Mouse (Mus musculus) urinary bladder, postnatal 25 days (tissue): Measurements from ENCODE around the gene Foxo3.

Source experiments
- DNase-seq: peaks from one replicate; pipeline ENCODE4 v3.0.0; 2022; ENCODE audit warnings: low spot score

Foxo3 gene

GRCm38 (mm10) chr10:42249965-42250364, 26.6 kb downstream of the Foxo3 start:
- no peak for DNase-seq

- no peak for DNase-seq
These were observed 27.9 kb downstream of the Foxo3 start for GRCm38 (mm10) chr10:42248644-42249043.

- no peak for DNase-seq
These were observed 28.4 kb downstream of the Foxo3 start for GRCm38 (mm10) chr10:42248156-42248555.

DNA sequence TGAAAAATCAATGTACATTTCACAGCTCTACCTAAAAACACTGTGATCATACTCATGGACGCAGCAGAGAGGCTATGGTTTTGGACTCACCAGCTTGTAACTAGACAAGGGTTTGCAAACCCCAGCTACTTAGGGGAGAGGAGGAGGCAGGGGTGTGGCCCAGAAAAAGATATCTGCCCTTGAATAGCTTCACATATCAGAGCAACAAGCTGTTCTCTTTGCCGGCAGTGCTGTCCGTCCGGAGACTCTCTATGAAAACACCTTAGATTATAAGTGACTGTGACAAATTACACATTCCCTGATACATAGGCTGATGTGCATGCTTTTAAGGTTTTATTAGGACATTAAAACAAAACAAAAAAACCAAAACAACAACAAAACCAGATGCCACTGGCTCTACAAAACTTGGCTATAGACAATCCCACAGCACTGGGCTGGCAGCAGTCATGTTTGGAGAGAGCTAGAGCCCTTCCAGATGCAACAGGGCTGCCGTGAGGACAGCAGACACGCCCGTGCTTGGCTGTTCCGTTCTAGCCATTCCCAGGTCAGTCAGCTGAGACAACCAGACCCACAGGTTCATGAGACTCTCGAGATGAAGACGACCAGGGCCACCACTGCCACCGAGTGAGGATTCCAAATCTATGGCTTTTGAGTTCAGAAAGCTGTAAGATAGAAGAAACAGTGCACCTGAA, 29.3 kb downstream of the Foxo3 start:
- DNase-seq = no peak

GRCm38 (mm10) chr10:42246483-42246882, 30.1 kb downstream of the Foxo3 start:
- no peak for DNase-seq

GRCm38 (mm10) chr10:42245636-42246035, 30.9 kb downstream of the Foxo3 start:
- DNase-seq = no peak

DNA sequence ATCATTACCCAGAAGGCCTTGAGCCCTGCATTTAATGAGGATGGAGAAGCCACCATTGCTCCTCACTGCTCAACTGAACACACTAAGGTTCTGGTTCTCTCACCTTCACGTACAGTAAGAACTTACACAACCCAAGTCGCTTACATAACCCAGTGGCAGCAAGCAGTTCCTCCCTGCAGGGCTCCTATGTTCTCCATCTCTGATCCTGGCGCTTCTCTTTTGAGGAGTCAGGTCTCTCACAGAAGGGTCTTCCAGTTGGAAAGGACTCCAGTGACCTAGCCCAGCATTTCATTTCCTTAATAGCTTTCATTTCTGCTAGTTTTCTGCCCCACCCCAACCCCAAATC, 31.3 kb downstream of the Foxo3 start:
- DNase-seq = no peak

- no peak for DNase-seq
These were observed 31.9 kb downstream of the Foxo3 start for GRCm38 (mm10) chr10:42244420-42245255.

GRCm38 (mm10) chr10:42243925-42244324, 32.6 kb downstream of the Foxo3 start:
- DNase-seq = no peak

GRCm38 (mm10) chr10:42242484-42242883, 34.1 kb downstream of the Foxo3 start:
- DNase-seq = no peak

DNA sequence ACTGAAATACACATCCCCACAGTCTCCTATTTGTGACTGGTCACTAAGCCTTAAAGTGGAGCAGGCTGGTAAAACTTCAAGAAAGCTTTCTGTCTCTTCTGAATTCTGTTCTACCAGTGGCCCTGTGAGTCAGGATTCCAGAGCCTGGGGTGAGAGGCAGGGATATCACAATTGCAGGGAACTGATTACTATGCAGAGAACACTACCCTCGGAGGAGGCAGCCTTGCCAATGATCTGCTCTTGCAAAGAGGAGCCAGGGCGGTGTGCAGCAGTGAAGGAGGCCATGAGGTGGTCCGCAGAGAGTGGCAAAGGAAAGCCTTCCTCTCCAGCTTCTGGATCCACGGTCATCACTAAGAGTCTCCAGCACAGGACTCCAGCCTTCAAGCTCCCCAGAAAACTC, 34.8 kb downstream of the Foxo3 start:
- DNase-seq = no peak

- no peak for DNase-seq
These were observed 36.8 kb downstream of the Foxo3 start for GRCm38 (mm10) chr10:42239810-42240111.

GRCm38 (mm10) chr10:42238923-42239809, 37.4 kb downstream of the Foxo3 start:
- DNase-seq = no peak

DNA sequence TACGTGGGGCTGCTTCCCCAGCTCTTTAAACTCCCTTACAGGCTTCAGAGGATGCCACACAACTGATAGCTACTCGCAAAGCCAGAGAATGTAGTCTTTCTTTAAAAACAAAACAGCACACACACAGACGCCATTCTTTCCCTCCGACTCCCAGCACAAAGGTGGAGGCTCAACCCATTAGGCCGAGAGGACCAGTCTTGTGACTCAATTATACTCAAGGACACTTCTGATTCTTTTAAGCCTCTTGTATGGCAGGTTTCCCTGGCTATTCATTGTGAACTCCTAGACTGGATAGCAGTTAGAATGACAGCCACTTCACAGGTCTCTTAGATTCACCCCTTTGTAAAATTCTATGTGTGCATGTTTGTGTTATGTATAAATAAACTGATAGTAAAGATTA, 38.3 kb downstream of the Foxo3 start:
- DNase-seq = no peak

- no peak for DNase-seq
These were observed 39.0 kb downstream of the Foxo3 start for GRCm38 (mm10) chr10:42237556-42237955.

DNA sequence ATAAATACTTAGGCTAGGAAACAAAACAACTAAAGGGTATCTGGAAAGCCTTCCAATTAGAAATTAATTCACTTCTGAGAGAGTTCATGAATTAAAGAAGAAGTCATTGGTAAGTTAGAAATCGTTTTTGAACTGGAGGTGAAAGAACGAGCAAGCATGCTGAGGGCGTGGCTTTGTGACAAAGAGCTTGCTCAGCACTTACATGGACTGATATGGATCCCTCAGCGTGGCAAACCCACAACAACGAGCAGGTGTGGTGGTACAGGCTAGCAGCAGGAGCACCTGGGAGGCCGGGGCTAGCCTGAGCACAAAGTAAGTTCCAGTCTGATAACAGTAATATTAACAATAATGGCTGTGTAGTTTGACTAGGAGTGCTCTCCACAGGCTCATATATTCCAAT, 41.2 kb downstream of the Foxo3 start:
- DNase-seq = no peak

GRCm38 (mm10) chr10:42232977-42233376, 43.6 kb downstream of the Foxo3 start:
- no peak for DNase-seq

DNA sequence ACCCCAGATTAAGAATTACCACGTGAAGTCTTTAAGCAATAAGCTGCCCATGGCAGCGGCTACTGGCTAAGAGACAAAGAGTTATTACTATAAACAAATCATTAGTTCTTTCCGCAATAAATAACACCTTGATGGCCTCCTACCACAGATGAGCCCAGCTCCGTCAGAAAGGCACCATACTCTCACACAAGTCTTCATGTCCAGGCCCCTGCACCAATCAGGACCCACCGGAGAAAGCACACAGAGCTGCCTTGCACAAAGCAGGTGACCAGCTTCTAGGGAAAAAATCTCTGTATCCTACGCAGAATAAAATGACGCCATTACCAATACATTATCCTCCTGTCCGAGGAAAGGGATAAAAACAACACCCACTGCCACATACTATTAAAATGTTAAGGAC, 44.7 kb downstream of the Foxo3 start:
- DNase-seq = no peak

- peak; percentile 62 for DNase-seq
These were observed 45.4 kb downstream of the Foxo3 start for GRCm38 (mm10) chr10:42231100-42231541.

DNA sequence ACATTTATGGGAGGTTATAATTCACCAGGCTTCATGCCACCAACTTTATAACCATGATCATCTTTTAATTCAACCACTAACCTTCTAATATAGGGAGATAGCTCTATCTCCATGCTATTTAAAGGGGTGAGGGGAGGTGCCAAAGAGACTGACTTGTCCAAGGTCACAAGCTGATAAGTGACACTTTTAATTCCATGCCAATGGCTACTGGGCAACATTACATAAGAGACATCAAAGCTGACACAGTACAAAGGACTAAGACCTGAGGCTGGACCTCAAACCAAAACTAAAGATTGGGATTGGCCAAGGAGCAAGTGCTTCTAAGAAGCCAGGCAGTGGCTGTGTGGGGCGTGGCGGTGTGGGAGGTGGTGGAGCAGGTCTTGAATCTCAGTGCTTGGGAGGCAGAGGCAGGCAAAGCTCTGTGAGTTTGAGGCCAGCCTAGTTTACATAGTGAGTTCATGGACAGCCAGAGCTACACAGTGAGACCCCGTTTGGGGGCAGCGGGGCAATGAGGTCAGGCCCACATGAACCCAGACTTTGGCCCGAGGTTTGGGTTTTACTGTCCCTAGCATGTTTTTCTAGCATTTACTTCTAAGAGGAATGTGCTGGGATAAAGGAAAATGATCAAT, 46.0 kb downstream of the Foxo3 start:
- DNase-seq = no peak

DNA sequence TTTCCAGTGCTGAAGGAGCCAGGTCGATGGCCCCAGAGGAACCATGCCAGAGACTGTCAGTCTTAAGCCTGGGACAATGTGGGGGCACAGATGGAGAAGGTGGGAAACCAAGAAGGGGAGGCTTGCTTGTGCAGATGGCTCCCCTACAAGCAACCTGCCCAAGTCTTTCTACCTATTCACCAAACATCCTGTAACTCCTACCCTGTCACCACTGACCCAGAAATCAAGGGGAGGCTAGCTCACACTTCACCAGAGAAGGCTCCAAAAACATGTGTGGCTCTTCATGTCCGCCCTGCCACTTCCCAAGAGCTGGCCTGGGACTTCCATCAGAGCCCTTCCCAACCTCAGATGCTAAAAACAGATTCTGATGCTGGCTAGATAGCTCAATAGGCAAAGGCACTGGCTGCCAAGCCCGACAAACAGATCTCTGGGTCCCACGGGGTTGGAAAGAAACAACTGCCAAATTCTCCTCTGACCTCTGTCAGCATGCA, 48.8 kb downstream of the Foxo3 start:
- no peak for DNase-seq

DNA sequence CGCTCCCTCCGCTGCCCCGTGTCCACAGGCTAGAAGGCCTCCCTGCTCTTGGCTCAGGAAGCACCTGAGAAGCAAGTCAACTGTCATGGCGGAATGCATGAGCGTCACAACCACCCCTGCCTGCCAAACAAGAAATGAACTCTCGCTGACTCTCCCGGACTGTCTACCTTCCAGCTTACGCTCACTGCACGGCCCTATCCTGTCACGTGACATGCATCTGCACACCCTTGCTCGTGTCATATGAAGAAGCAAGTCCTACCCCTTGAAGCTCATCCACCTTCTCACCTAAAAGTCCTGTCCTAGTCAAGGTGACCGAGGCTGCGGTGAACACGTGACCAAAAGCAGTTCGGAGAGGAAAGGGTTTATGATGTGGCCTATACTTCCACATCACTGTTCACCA, 50.4 kb downstream of the Foxo3 start:
- DNase-seq = no peak
